Mouse (Mus musculus): ENCODE results near the gene Npepps. TPM values are rescaled to one million over a fixed set of nuclear protein-coding genes. Genes with fewer than 3 reads are reported as not detected.

Npepps gene
- polyA plus RNA-seq, 1 experiment from 2014 or later: 98.6 TPM

DNA sequence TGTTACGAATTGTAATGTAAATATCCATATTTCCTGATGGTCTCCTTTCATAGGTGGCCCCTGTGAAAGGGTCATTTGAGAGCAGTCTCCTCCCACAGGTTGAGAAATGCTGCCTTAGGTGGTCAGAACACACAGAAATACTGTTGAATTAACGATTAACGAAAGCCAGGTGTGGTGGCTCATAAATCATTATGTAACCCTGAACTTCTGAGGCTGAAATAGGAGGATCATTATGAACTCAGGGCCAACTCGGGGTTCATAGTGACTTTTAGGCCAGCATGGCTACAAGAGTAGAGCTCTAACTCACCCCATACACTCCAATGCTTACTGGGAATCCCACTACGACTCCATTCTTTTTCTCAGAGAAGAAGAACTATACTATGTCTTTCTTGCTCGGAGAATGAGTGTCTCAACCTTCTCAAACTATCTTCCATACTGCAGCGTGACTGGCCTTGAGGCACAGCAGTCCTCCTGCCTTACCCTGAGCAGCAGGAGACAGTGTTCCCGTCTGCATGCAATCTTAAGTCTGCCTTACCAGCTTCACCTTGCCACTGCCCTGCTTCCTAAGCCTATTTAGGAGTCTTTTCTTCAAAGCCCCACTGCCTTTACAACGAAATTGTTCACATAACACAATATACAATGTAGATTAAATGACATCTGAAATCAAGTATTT lies 69.6 kb downstream of the Npepps start:
- Histone ChIP-seq H3K27me3 (ENCODE audit: control insufficient read depth, insufficient read depth, low read length) (no peaks in the 10 kb centered on the region), H3K9ac (ENCODE audit: low read length) (no peak overlapping the region), H3K27ac (ENCODE audit: low read depth, low read length) (no peak overlapping the region), H3K36me3 (ENCODE audit: control insufficient read depth, insufficient read depth, low read length) (peaks cover 19% of the 10 kb centered on the region), H3K4me2 (ENCODE audit: low read depth) (no peak overlapping the region), H3K4me1 (ENCODE audit: control insufficient read depth, insufficient read depth, low read length) (no peaks in the 10 kb centered on the region), H3K4me3 (ENCODE audit: low read depth, low read length) (no peak overlapping the region), H3K9me3 (ENCODE audit: control insufficient read depth, low read length) (no peaks in the 10 kb centered on the region)
- WGBS: 87% methylated on average over 9 of the region's 9 CpGs
- ATAC-seq (ENCODE audit: insufficient read depth, low FRiP score, low TSS enrichment): no peak
- no peak for DNase-seq (ENCODE audit: low spot score)

DNA sequence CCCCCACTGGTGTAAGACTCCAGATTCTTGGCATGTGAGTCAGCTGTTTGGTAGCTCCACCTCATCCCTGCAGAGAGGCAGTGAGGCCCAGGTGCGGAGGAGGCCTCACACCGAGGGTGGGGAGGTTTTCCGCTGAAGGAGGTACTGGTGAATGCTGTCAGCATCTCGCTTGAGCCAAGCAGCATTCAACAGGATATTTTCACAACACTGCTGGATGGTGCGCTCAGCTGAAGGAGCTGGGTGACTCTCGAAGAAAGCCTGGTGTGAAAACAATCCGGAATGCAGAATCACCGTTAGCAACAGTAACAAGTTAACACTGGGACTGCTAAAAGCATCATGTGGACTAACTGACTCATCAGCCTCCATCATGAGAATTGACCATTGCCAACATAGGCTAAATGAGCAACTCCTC lies 73.4 kb downstream of the Npepps start:
- no peak overlapping the region for H3K4me2 ChIP-seq (ENCODE audit: low read depth)
- peaks cover 6% of the 10 kb centered on the region for H3K36me3 ChIP-seq (ENCODE audit: control insufficient read depth, insufficient read depth, low read length)

DNA sequence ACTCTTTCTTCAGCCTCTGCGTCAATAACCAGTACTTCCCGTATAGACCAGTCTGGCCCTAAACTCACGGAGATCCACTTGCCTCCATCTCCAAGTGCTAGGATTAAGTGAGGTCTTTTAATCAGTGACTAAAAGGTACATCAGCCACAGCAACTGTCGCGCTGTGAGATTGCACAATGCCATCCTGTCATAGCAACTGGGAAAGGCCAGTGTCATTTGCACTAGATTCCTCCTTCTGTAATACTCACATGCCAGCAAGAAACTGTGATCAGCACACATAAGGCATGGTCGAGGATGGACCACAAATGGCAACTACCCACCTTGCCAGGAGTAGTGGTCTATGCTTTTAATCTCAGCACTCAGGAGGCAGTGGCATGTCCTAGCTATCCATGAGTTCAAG lies 80.9 kb downstream of the Npepps start:
- Histone ChIP-seq H3K9me3 (ENCODE audit: control insufficient read depth, low read length) (no peaks in the 10 kb centered on the region), H3K4me1 (ENCODE audit: control insufficient read depth, insufficient read depth, low read length) (no peaks in the 10 kb centered on the region), H3K36me3 (ENCODE audit: control insufficient read depth, insufficient read depth, low read length) (no peaks in the 10 kb centered on the region), H3K4me2 (ENCODE audit: low read depth) (no peak overlapping the region), H3K4me3 (ENCODE audit: low read depth, low read length) (no peak overlapping the region), H3K27ac (ENCODE audit: low read depth, low read length) (no peak overlapping the region), H3K27me3 (ENCODE audit: control insufficient read depth, insufficient read depth, low read length) (no peaks in the 10 kb centered on the region), H3K9ac (ENCODE audit: low read length) (no peak overlapping the region)
- DNase-seq (ENCODE audit: low spot score) (no peak), ATAC-seq (ENCODE audit: insufficient read depth, low FRiP score, low TSS enrichment) (no peak)
- 86% methylated on average over 6 of the region's 6 CpGs for whole genome bisulfite sequencing

More for the DNA sequence above, 73.4 kb downstream of the Npepps start:
- Histone ChIP-seq H3K9me3 (ENCODE audit: control insufficient read depth, low read length) (no peaks in the 10 kb centered on the region), H3K27me3 (ENCODE audit: control insufficient read depth, insufficient read depth, low read length) (no peaks in the 10 kb centered on the region), H3K4me1 (ENCODE audit: control insufficient read depth, insufficient read depth, low read length) (no peaks in the 10 kb centered on the region), H3K27ac (ENCODE audit: low read depth, low read length) (no peak overlapping the region), H3K4me3 (ENCODE audit: low read depth, low read length) (no peak overlapping the region), H3K9ac (ENCODE audit: low read length) (no peak overlapping the region)
- no peak for DNase-seq (ENCODE audit: low spot score)
- WGBS: 86% methylated on average over 8 of the region's 8 CpGs
- no peak for ATAC-seq (ENCODE audit: insufficient read depth, low FRiP score, low TSS enrichment)

DNA sequence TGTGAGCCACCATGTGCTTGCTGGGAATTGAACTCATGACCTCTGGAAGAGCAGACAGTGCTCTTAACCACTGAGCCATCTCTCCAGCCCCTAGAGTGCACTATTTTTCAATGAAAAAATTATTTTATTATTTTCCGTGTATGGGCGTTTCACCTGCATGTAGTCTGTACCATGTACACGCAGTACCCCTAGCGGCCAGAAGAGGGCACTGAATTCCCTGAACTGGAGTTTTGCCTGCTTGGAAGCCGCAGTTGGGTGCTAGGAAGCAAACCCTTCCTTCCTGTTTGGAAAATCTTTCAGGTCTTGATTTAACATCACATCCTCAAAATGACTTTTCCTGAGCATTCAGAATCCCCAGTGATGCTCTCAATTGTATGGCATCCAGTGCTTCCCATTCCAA lies 81.8 kb downstream of the Npepps start:
- no peak for ATAC-seq (ENCODE audit: insufficient read depth, low FRiP score, low TSS enrichment)
- H3K36me3 ChIP-seq (ENCODE audit: control insufficient read depth, insufficient read depth, low read length): no peaks in the 10 kb centered on the region
- WGBS: 17% methylated on average over 5 of the region's 5 CpGs
- H3K27ac ChIP-seq (ENCODE audit: low read depth, low read length): no peak overlapping the region
- H3K4me2 ChIP-seq (ENCODE audit: low read depth): no peak overlapping the region
- H3K9ac ChIP-seq (ENCODE audit: low read length): no peak overlapping the region
- no peaks in the 10 kb centered on the region for H3K9me3 ChIP-seq (ENCODE audit: control insufficient read depth, low read length)
- H3K27me3 ChIP-seq (ENCODE audit: control insufficient read depth, insufficient read depth, low read length): no peaks in the 10 kb centered on the region
- no peak overlapping the region for H3K4me3 ChIP-seq (ENCODE audit: low read depth, low read length)
- peak; percentile 55 for DNase-seq (ENCODE audit: low spot score)
- no peaks in the 10 kb centered on the region for H3K4me1 ChIP-seq (ENCODE audit: control insufficient read depth, insufficient read depth, low read length)

- Histone ChIP-seq H3K27ac (ENCODE audit: low read depth, low read length) (no peak overlapping the region), H3K36me3 (ENCODE audit: control insufficient read depth, insufficient read depth, low read length) (no peaks in the 10 kb centered on the region), H3K9me3 (ENCODE audit: control insufficient read depth, low read length) (no peaks in the 10 kb centered on the region), H3K9ac (ENCODE audit: low read length) (no peak overlapping the region), H3K4me3 (ENCODE audit: low read depth, low read length) (no peak overlapping the region), H3K4me2 (ENCODE audit: low read depth) (no peak overlapping the region), H3K4me1 (ENCODE audit: control insufficient read depth, insufficient read depth, low read length) (no peaks in the 10 kb centered on the region), H3K27me3 (ENCODE audit: control insufficient read depth, insufficient read depth, low read length) (no peaks in the 10 kb centered on the region)
- ATAC-seq (ENCODE audit: insufficient read depth, low FRiP score, low TSS enrichment) (no peak), DNase-seq (ENCODE audit: low spot score) (no peak)
- WGBS: 87% methylated on average over 8 of the region's 8 CpGs
These were observed 83.4 kb downstream of the Npepps start for GRCm38 (mm10) chr11:97197021-97197420.

DNA sequence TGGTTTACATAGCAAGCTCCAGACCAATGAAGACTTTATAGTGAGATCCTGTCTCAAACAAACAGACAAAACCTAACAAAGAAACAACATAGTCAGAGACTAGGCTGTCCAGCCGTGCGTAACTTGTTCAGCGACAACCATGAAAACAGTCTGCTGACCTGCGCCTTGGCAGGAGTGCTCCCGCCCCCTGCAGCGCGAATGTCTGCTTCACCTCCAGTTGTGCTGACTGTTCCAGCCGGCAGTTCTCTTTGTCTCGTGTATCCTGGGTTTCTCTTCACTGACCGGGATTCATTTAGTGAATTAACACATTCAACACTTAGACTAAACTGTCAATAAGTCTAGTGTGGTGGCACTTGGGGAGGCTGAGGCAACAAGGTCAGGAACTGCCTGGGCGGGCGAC lies 83.9 kb downstream of the Npepps start:
- no peaks in the 10 kb centered on the region for H3K9me3 ChIP-seq (ENCODE audit: control insufficient read depth, low read length)
- DNase-seq (ENCODE audit: low spot score) (no peak), ATAC-seq (ENCODE audit: insufficient read depth, low FRiP score, low TSS enrichment) (no peak)
- no peak overlapping the region for H3K4me2 ChIP-seq (ENCODE audit: low read depth)
- 75% methylated on average over 12 of the region's 12 CpGs for WGBS
- no peak overlapping the region for H3K27ac ChIP-seq (ENCODE audit: low read depth, low read length)
- no peak overlapping the region for H3K4me3 ChIP-seq (ENCODE audit: low read depth, low read length)
- no peaks in the 10 kb centered on the region for H3K27me3 ChIP-seq (ENCODE audit: control insufficient read depth, insufficient read depth, low read length)
- no peaks in the 10 kb centered on the region for H3K36me3 ChIP-seq (ENCODE audit: control insufficient read depth, insufficient read depth, low read length)
- H3K9ac ChIP-seq (ENCODE audit: low read length): no peak overlapping the region
- H3K4me1 ChIP-seq (ENCODE audit: control insufficient read depth, insufficient read depth, low read length): no peaks in the 10 kb centered on the region

DNA sequence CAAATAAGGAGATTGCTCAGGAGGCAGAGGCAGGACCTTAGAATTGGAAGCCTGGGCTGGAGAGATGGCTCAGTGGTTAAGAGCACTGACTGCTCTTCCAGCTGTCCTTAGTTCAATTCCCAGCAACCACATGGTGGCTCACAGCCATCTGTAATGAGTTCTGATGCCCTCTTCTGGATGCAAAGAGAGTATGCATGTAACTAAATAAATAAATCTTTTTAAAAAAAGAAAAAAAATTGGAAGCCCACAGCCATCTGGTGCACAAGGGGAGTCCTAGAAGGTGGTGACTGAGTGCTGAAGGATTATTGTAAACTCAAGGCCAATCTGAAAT lies 87.9 kb downstream of the Npepps start:
- H3K9me3 ChIP-seq (ENCODE audit: control insufficient read depth, low read length): no peaks in the 10 kb centered on the region
- no peaks in the 10 kb centered on the region for H3K27me3 ChIP-seq (ENCODE audit: control insufficient read depth, insufficient read depth, low read length)
- H3K4me3 ChIP-seq (ENCODE audit: low read depth, low read length): no peak overlapping the region
- no peak overlapping the region for H3K4me2 ChIP-seq (ENCODE audit: low read depth)
- no peaks in the 10 kb centered on the region for H3K36me3 ChIP-seq (ENCODE audit: control insufficient read depth, insufficient read depth, low read length)
- ATAC-seq (ENCODE audit: insufficient read depth, low FRiP score, low TSS enrichment): no peak
- no peak overlapping the region for H3K9ac ChIP-seq (ENCODE audit: low read length)
- no peak overlapping the region for H3K27ac ChIP-seq (ENCODE audit: low read depth, low read length)
- H3K4me1 ChIP-seq (ENCODE audit: control insufficient read depth, insufficient read depth, low read length): no peaks in the 10 kb centered on the region
- no peak for DNase-seq (ENCODE audit: low spot score)

DNA sequence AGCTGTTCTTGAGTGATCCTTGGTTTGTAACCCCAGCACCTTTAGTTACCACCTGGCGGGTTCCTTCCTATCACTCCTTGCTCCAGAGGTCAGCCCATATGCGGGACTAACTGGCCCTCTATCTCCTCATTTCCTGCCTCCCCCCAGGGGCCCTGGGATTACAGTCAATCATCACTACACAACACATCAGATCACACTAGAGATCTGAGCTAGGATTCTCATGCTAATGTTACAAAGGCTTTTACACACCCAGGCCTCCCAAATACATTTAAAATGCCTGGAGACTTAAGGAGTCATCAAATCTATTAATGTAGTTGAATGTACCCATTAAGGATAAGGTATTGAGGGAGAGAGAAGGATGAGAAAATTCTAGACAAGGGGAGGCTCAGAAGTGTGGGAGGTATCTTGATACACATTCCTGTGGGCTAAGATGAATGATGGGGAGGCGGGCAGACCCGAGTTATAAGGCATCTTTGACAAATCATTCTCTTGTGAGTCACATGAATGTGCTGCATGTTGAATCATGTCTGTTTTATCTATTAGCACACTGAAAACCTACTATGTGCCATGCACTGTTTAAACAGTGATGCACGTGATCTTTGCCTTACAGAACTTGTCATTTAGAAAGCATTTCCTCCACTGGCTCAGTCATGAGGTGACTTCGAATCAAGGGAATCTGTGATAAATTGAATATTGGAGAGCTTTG lies 88.4 kb downstream of the Npepps start:
- H3K4me2 ChIP-seq (ENCODE audit: low read depth): no peak overlapping the region
- ATAC-seq (ENCODE audit: insufficient read depth, low FRiP score, low TSS enrichment): no peak
- H3K27me3 ChIP-seq (ENCODE audit: control insufficient read depth, insufficient read depth, low read length): no peaks in the 10 kb centered on the region
- no peak overlapping the region for H3K27ac ChIP-seq (ENCODE audit: low read depth, low read length)
- no peaks in the 10 kb centered on the region for H3K9me3 ChIP-seq (ENCODE audit: control insufficient read depth, low read length)
- no peaks in the 10 kb centered on the region for H3K36me3 ChIP-seq (ENCODE audit: control insufficient read depth, insufficient read depth, low read length)
- DNase-seq (ENCODE audit: low spot score): no peak
- no peaks in the 10 kb centered on the region for H3K4me1 ChIP-seq (ENCODE audit: control insufficient read depth, insufficient read depth, low read length)
- WGBS: 77% methylated on average over 6 of the region's 6 CpGs
- no peak overlapping the region for H3K9ac ChIP-seq (ENCODE audit: low read length)
- H3K4me3 ChIP-seq (ENCODE audit: low read depth, low read length): no peak overlapping the region

DNA sequence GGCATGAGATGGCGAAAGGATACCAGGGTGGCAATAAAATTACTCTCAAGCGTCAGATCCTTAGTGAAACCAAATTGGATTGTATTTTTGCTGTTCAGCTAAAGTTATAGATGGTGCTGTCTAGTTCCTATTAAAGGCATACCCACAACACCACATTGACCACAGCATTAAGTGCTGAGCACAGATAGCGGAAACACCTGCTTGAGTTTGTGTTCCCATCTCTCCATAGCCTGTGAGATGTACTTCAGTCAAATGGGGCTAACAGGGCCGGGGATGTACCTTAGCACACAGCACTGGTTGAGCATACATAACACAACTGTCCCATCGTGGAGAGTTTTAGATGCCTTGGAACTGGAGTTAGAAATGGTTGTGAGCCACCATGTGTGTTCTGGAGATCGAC lies 89.4 kb downstream of the Npepps start:
- H3K4me1 ChIP-seq (ENCODE audit: control insufficient read depth, insufficient read depth, low read length): peaks cover 6% of the 10 kb centered on the region
- no peaks in the 10 kb centered on the region for H3K36me3 ChIP-seq (ENCODE audit: control insufficient read depth, insufficient read depth, low read length)
- ATAC-seq (ENCODE audit: insufficient read depth, low FRiP score, low TSS enrichment) (no peak), DNase-seq (ENCODE audit: low spot score) (no peak)
- H3K9ac ChIP-seq (ENCODE audit: low read length): no peak overlapping the region
- no peak overlapping the region for H3K4me2 ChIP-seq (ENCODE audit: low read depth)
- no peaks in the 10 kb centered on the region for H3K9me3 ChIP-seq (ENCODE audit: control insufficient read depth, low read length)
- H3K4me3 ChIP-seq (ENCODE audit: low read depth, low read length): no peak overlapping the region
- WGBS: 88% methylated on average over 6 of the region's 6 CpGs
- no peak overlapping the region for H3K27ac ChIP-seq (ENCODE audit: low read depth, low read length)
- H3K27me3 ChIP-seq (ENCODE audit: control insufficient read depth, insufficient read depth, low read length): no peaks in the 10 kb centered on the region

Data from neural tube, embryonic 11.5 days (tissue).